Mouse (Mus musculus) ES-E14 (cell line): ENCODE results near the gene Htr1b. TPM values are rescaled to one million over a fixed set of nuclear protein-coding genes. Genes with fewer than 3 reads are reported as not detected.

Source experiments
- DNase-seq: peaks from one replicate; pipeline ENCODE4 v3.0.0-alpha.2; 2013; ENCODE audit warnings: low read depth, low spot score
- H3K27ac ChIP-seq: 2 replicates; pipeline ENCODE4 v1.5.1; 2012; ENCODE audit warnings: low read depth, mild to moderate bottlenecking, low read length, moderate library complexity, mixed read lengths; ENCODE audit not compliant: poor library complexity, insufficient read depth, severe bottlenecking
- H3K36me3 ChIP-seq: 2 replicates; pipeline ENCODE4 v1.6.1; 2012; ENCODE audit warnings: mild to moderate bottlenecking, low read length, moderate library complexity, mixed read lengths; ENCODE audit not compliant: control insufficient read depth, poor library complexity, insufficient read depth, severe bottlenecking
- H3K4me1 ChIP-seq, 2 experiments: fragments of 150-350 bp in 1 of 2; sonication (generic) in 1 of 2; 2 replicates each; pipeline ENCODE4 v1.6.1; 2012; ENCODE audit warnings: low read length in 2 of 2, mild to moderate bottlenecking in 1 of 2, mixed read lengths in 1 of 2; ENCODE audit not compliant: control insufficient read depth in 2 of 2, insufficient read depth in 2 of 2, poor library complexity in 1 of 2
- H3K4me3 ChIP-seq, 2 experiments: fragments of 150-350 bp in 1 of 2; sonication (generic) in 1 of 2; 2 replicates each; pipeline ENCODE4 v1.5.1; 2012; ENCODE audit warnings: low read length in 2 of 2, low read depth in 1 of 2, mild to moderate bottlenecking in 1 of 2, mixed read lengths in 1 of 2; ENCODE audit not compliant: insufficient read depth in 1 of 2, poor library complexity in 1 of 2, severe bottlenecking in 1 of 2
- H3K9ac ChIP-seq: 2 replicates; pipeline ENCODE4 v1.6.1; 2012; ENCODE audit warnings: low read depth, mild to moderate bottlenecking, low read length, mixed read lengths; ENCODE audit not compliant: poor library complexity, insufficient read depth, severe bottlenecking
- H3K9me3 ChIP-seq: fragments of 150-350 bp; sonication (generic); 2 replicates; pipeline ENCODE4 v1.6.1; 2012; ENCODE audit warnings: low read depth, mild to moderate bottlenecking, low read length; ENCODE audit not compliant: control insufficient read depth, insufficient read depth
- CHD2 ChIP-seq: IDR thresholded peaks from 2 replicates; pipeline ENCODE4 v1.6.1; 2014; ENCODE audit warnings: mild to moderate bottlenecking, low read depth, low read length, inconsistent platforms
- HCFC1 ChIP-seq: IDR thresholded peaks from 2 replicates; pipeline ENCODE4 v1.6.1; 2012; ENCODE audit warnings: low read length, inconsistent platforms, borderline replicate concordance; ENCODE audit not compliant: insufficient read depth
- MAFK ChIP-seq: IDR thresholded peaks from 2 replicates; pipeline ENCODE4 v1.6.1; 2014; ENCODE audit warnings: mild to moderate bottlenecking, low read depth, low read length, inconsistent platforms; ENCODE audit not compliant: insufficient read depth
- ZC3H11A ChIP-seq: IDR thresholded peaks from 2 replicates; pipeline ENCODE4 v1.6.1; 2012; ENCODE audit warnings: low read depth, mild to moderate bottlenecking, inconsistent platforms, low read length, borderline replicate concordance
- ZNF384 ChIP-seq: IDR thresholded peaks from 2 replicates; pipeline ENCODE4 v1.6.1; 2012; ENCODE audit warnings: low read depth, low read length, inconsistent platforms
- in situ Hi-C, 2 experiments: fragments of 600-800 bp; cut with MboI; formaldehyde crosslinking; loops; one replicate each; pipeline ENCODE4 v1.15.1; 2025; ENCODE audit warnings: low sequenced_read_pairs in 2 of 2, inconsistent platforms in 1 of 2; ENCODE audit not compliant: unreplicated experiment in 2 of 2
- total RNA-seq: library from RNA; depleted of rRNA; stranded (reverse); fragments of 300-350 nt; gene quantifications from 2 replicates; pipeline ENCODE4 v1.2.3, GENCODE M21; 2012; rRNA removed

Htr1b gene
- total RNA-seq, 1 experiment, result 1.5 TPM

GRCm38 (mm10) chr9:81625898-81626297 lies 7.7 kb downstream of the Htr1b start:
- no peak for DNase-seq
- no peaks in the 10 kb centered on the region for H3K4me1 ChIP-seq
- H3K9ac ChIP-seq, result no peak overlapping the region
- no peaks in the 10 kb centered on the region for H3K36me3 ChIP-seq
- in situ Hi-C loops, result no loop called here
- no peaks in the 10 kb centered on the region for H3K9me3 ChIP-seq
- no peak overlapping the region for H3K27ac ChIP-seq
- no peak for TF ChIP-seq CHD2
- no peak for TF ChIP-seq MAFK
- no peak for TF ChIP-seq HCFC1
- no peak for TF ChIP-seq ZC3H11A
- no peak for TF ChIP-seq ZNF384
- no peak overlapping the region for H3K4me3 ChIP-seq

- in situ Hi-C loops, result no loop called here
- Histone ChIP-seq H3K9ac (no peak overlapping the region), H3K36me3 (no peaks in the 10 kb centered on the region), H3K9me3 (no peaks in the 10 kb centered on the region), H3K4me3 (no peak overlapping the region), H3K27ac (no peak overlapping the region), H3K4me1 (no peaks in the 10 kb centered on the region)
- TF ChIP-seq ZNF384, result no peak
- no peak for TF ChIP-seq HCFC1
- TF ChIP-seq ZC3H11A, result no peak
- TF ChIP-seq MAFK, result no peak
- TF ChIP-seq CHD2, result no peak
- no peak for DNase-seq
Measured at GRCm38 (mm10) chr9:81622873-81623272, 10.8 kb downstream of the Htr1b start.

GRCm38 (mm10) chr9:81611022-81611421 lies 22.6 kb downstream of the Htr1b start:
- H3K4me1 ChIP-seq, result no peaks in the 10 kb centered on the region
- H3K4me3 ChIP-seq, result no peak overlapping the region
- DNase-seq, result no peak
- H3K36me3 ChIP-seq, result no peaks in the 10 kb centered on the region
- no peaks in the 10 kb centered on the region for H3K9me3 ChIP-seq
- TF ChIP-seq ZNF384, result no peak
- no peak for TF ChIP-seq CHD2
- no peak for TF ChIP-seq HCFC1
- TF ChIP-seq ZC3H11A, result no peak
- no peak for TF ChIP-seq MAFK
- no peak overlapping the region for H3K27ac ChIP-seq
- in situ Hi-C loops, result no loop called here
- no peak overlapping the region for H3K9ac ChIP-seq

Other genes with a start within 250 kb of the Htr1b start
- gene Mei4, start 229.8 kb upstream of the Htr1b start, total RNA-seq, result 1.6 and 1.9 TPM in 2 replicates